Mouse (Mus musculus) MN1 (cell line): ENCODE measurements around the gene Fam110a.
A peak's percentile ranks its signal among the peaks of the same experiment; 100 is the strongest.

Experiments used
- DNase-seq: peaks from one replicate; pipeline ENCODE4 v3.0.0-alpha.2; 2016; ENCODE audit warnings: low spot score

Gene Fam110a

DNA sequence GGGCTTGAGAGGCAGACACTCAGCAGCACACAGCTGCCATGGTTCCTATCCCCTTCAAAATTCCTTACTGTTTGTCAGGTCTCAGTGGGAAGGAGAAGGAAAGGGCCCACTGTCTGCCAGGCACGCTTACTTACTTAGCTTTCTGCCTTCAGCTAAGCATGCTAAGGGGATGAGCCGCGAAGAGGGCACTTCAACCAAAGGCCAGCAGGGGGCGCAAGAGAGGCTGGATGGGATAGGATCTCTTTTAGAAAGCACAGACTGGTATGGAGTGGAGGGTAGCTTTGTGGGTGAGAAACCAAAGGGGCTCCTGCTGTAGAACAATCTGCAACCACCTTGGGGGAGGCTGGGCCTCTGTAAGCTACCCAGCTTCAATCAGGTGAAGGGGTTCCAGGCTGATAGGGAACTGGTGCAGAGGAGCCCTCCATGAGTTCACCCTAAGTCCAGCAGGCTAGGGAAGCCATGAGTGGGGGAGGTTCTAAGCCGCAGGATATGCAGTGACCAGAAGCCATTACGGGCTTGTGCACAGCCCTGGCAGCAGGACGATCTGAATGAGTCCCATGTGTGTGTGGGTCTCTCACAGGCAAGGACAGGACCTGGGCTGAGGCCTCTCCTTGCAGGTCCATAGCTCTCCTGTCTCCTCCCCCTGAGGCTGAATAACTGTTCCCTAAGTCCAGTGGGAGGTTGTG is 49.5 kb downstream of the Fam110a start:
- peak; percentile 60 for DNase-seq

- no peak for DNase-seq
Observed at GRCm38 (mm10) chr2:151927103-151927502, 52.9 kb downstream of the Fam110a start.

- DNase-seq, result peak; percentile 11
Observed at GRCm38 (mm10) chr2:151925715-151926114, 54.3 kb downstream of the Fam110a start.

- DNase-seq, result no peak
Observed at GRCm38 (mm10) chr2:151924276-151924675, 55.7 kb downstream of the Fam110a start.

DNA sequence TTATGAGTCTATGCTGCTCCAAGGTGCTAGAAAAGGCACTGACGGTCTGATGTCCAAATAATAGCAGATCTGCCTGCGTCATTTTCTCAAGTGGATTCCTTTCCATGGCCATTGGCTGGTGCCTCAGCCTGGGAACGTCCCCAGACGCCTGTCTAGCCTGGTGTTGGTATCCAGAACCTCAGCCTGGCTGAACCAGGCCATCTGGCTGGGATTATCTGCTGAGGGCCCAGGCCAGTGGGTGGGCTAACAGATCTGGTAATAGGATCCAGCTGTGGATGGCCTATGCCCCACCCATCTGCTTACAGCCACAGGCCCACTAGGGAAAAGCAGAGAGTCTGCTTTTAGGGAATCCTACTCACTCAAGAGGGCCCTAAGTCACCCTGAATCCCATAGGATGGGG is 58.4 kb downstream of the Fam110a start:
- DNase-seq, result peak; percentile 83

- DNase-seq, result peak; percentile 52
Observed at GRCm38 (mm10) chr2:151921068-151921467, 59.0 kb downstream of the Fam110a start.
